Mouse (Mus musculus) C2C12 (cell line): Measurements from ENCODE around the gene Glb1l. TPM values are rescaled to one million over a fixed set of nuclear protein-coding genes. Genes with fewer than 3 reads are reported as not detected.

ENCODE experiments used
- H3K27me3 ChIP-seq: one replicate; pipeline ENCODE4 v1.6.1; 2011; ENCODE audit not compliant: control insufficient read depth, insufficient read depth, insufficient read length
- H3K36me3 ChIP-seq: one replicate; pipeline ENCODE4 v1.6.1; 2011; ENCODE audit not compliant: control insufficient read depth, insufficient read depth
- H3K4me3 ChIP-seq: one replicate; pipeline ENCODE4 v1.5.1; 2011; ENCODE audit warnings: mild to moderate bottlenecking, control low read depth; ENCODE audit not compliant: poor library complexity, insufficient read depth, severe bottlenecking
- H3K79me2 ChIP-seq: one replicate; pipeline ENCODE4 v1.6.1; 2011; ENCODE audit not compliant: control insufficient read depth, insufficient read depth
- H3K79me3 ChIP-seq: one replicate; pipeline ENCODE4 v1.6.1; 2011; ENCODE audit warnings: low read depth, control low read depth
- H3ac ChIP-seq: one replicate; pipeline ENCODE3; 2011; ENCODE audit warnings: low read depth; ENCODE audit not compliant: control insufficient read depth, insufficient read length
- CEBPB ChIP-seq: IDR thresholded peaks from one replicate; pipeline ENCODE4 v1.6.1; 2011; ENCODE audit warnings: low read depth, mild to moderate bottlenecking, control low read depth, moderate library complexity
- CTCF ChIP-seq: IDR thresholded peaks from one replicate; pipeline ENCODE4 v1.5.1; 2011; ENCODE audit not compliant: control insufficient read depth, insufficient read depth, insufficient read length
- FOSL1 ChIP-seq: IDR thresholded peaks from one replicate; pipeline ENCODE4 v1.8.0; 2011; ENCODE audit warnings: mild to moderate bottlenecking, low read length; ENCODE audit not compliant: poor library complexity, insufficient read depth, severe bottlenecking
- MAX ChIP-seq: IDR thresholded peaks from one replicate; pipeline ENCODE4 v1.6.1; 2011; ENCODE audit warnings: mild to moderate bottlenecking, control low read depth
- MYOD1 ChIP-seq: IDR thresholded peaks from one replicate; pipeline ENCODE4 v1.6.1; 2011; ENCODE audit warnings: low read depth; ENCODE audit not compliant: control insufficient read depth, insufficient read length
- MYOG ChIP-seq: IDR thresholded peaks from one replicate; pipeline ENCODE4 v1.6.1; 2011; ENCODE audit not compliant: control insufficient read depth, insufficient read length; ENCODE audit errors: extremely low read depth
- USF1 ChIP-seq: IDR thresholded peaks from one replicate; pipeline ENCODE4 v1.6.1; 2011; ENCODE audit warnings: low read depth, mild to moderate bottlenecking, control low read depth, moderate library complexity
- polyA plus RNA-seq: library from polyadenylated mRNA; unstranded; fragments of >200 nt; fragmentation: generic; extraction: Trizol; gene quantifications from one replicate; pipeline ENCODE4 v1.2.1, GENCODE M21; 2012; ENCODE audit warnings: missing spikeins

The Glb1l gene
- polyA plus RNA-seq, 1 experiment = 1.3 TPM

DNA sequence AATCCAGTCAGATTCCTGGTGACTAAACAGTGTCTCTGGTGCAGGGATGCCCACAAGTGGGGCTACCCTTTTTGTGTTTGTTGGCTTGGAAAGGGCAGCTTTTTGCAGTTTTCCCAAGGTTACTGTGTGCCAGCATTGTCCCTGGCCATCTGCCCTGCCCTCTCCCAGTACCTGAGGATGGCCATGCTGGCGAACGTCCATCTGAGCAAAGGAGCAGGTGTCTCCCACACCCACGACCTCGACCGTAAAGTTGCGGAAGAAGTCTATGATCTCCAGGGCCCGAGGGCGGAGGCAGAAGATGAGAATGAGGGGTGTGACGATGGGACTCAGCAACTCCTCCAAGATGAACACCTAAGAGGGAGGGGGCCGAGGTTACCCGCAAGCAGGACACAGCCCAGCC, 25.1 kb downstream of the Glb1l start:
- Histone ChIP-seq H3K79me3 (no peaks in the 10 kb centered on the region), H3ac (no peak overlapping the region), H3K4me3 (no peak overlapping the region), H3K36me3 (peaks cover 11% of the 10 kb centered on the region), H3K79me2 (peaks cover 2% of the 10 kb centered on the region), H3K27me3 (no peaks in the 10 kb centered on the region)
- TF ChIP-seq MYOG (no peak), MYOD1 (no peak), CEBPB (no peak), FOSL1 (no peak), MAX (no peak), CTCF (no peak), USF1 (no peak)

DNA sequence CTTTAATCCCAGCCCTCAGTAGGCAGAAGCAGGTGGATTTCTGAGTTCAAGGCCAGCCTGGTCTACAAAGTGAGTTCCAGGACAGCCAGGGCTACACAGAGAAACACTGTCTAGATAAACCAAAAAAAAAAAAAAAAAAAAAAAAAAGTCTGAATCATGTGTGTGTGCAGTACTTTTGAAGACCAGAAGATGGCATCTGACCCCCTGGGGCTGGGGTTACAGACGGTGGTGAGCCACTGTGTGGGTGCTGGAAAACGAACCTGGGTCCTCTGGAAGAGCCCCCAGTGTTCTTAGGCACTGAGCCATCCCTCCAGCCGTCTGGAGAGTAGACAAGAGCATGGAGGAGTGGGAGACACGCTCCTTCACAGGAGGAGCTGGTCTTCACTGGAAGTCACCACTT, 28.5 kb downstream of the Glb1l start:
- Histone ChIP-seq H3K4me3 (no peak overlapping the region), H3K36me3 (peaks cover 11% of the 10 kb centered on the region), H3K79me2 (peaks cover 15% of the 10 kb centered on the region), H3K79me3 (no peaks in the 10 kb centered on the region), H3K27me3 (no peaks in the 10 kb centered on the region), H3ac (no peak overlapping the region)
- TF ChIP-seq MYOG (no peak), MAX (no peak), MYOD1 (no peak), FOSL1 (no peak), USF1 (no peak), CTCF (no peak), CEBPB (no peak)

DNA sequence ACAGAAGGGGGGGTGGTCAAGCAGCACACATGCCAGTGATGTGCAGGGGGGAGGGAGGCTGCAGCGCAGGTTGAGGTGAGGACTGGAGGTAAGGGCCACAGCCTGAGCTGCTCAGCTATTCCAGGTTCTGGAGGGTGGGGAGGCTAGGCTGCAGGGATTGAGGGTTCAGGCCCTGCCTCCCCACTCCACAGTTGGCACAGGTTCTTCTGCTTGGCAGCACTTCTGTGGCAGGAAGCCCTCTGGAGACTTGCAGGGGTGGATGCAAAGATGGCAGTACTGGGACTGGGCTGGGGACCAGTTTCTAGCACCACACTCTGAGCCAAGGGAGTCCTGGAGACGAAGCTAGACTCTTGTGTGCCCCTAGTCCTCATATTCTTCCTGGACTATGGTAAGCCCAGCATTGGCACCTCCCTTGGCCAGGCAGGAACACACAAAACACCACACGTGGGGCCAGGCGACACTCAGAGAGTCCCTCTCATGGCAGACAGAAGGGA, 29.2 kb downstream of the Glb1l start:
- Histone ChIP-seq H3K4me3 (no peak overlapping the region), H3K36me3 (peaks cover 10% of the 10 kb centered on the region), H3ac (no peak overlapping the region), H3K79me3 (no peaks in the 10 kb centered on the region), H3K27me3 (no peaks in the 10 kb centered on the region), H3K79me2 (peaks cover 15% of the 10 kb centered on the region)
- TF ChIP-seq MYOG (no peak), MYOD1 (no peak), MAX (no peak), FOSL1 (no peak), CEBPB (no peak), CTCF (no peak), USF1 (no peak)

GRCm38 (mm10) chr1:75180741-75181140, 29.9 kb downstream of the Glb1l start:
- H3K79me2 ChIP-seq = peaks cover 15% of the 10 kb centered on the region
- no peaks in the 10 kb centered on the region for H3K79me3 ChIP-seq
- H3ac ChIP-seq = no peak overlapping the region
- H3K4me3 ChIP-seq = peak overlapping the region; percentile 41
- no peaks in the 10 kb centered on the region for H3K27me3 ChIP-seq
- TF ChIP-seq CEBPB (no peak), CTCF (no peak)
- H3K36me3 ChIP-seq = peaks cover 11% of the 10 kb centered on the region

GRCm38 (mm10) chr1:75180105-75180590, 30.5 kb downstream of the Glb1l start, which contains the start of gene Abcb6:
Abcb6 (minus strand) TSS chr1:75180392.
- peak; percentile 94 for TF ChIP-seq USF1
- TF ChIP-seq CTCF = no peak
- peak; percentile 87 for TF ChIP-seq MAX
- no peaks in the 10 kb centered on the region for H3K27me3 ChIP-seq
- H3K4me3 ChIP-seq = peak within 1 kb of the TSS; percentile 41
- H3K36me3 ChIP-seq = peaks cover 13% of the 10 kb centered on the region
- no peaks in the 10 kb centered on the region for H3K79me3 ChIP-seq
- H3K79me2 ChIP-seq = peaks cover 15% of the 10 kb centered on the region
- H3ac ChIP-seq = peak within 1 kb of the TSS; percentile 56

DNA sequence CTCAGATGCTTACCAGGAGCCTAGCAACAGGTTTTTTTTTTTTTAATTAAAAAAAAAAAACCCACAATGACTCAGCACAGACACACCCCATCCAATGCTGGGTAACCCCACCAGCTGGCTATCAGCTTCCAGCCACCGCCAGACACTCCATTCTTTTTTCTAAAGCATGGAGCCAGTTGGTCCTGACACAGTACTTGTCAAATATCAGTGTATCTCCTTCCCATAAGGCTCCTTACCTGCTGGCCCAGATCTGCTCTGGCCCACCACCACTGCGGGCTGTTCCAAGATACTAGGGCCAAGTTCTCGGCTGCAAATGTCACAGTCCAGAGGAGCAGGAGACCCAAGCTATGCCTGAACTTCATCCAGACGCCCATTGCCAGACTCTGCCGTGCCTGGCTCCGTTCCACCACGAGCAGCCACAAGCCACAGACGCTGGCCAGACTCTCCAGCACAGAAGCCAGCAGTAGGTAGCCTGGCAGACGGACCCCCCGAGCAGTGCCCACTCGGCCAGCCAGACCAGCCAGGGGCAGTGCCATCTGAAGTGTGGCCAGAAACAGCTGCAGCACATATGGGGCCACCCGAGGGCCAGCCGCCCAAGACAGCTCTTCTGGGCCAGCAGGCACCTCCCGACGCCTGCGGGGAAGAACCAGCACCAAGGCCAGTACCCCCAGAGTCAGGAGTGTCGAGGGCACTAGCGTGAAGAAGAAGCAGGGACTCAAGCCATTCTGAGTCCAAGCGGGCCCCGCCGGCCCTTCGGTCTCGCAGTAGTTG, 31.1 kb downstream of the Glb1l start:
- peak; percentile 45 for TF ChIP-seq MYOD1
- TF ChIP-seq MAX = no peak
- no peak for TF ChIP-seq CTCF
- no peak for TF ChIP-seq USF1
- TF ChIP-seq FOSL1 = peak; percentile 31
- no peaks in the 10 kb centered on the region for H3K79me3 ChIP-seq
- H3ac ChIP-seq = peak overlapping the region; percentile 56
- H3K79me2 ChIP-seq = peaks cover 15% of the 10 kb centered on the region
- H3K4me3 ChIP-seq = peak overlapping the region; percentile 41
- no peaks in the 10 kb centered on the region for H3K27me3 ChIP-seq
- H3K36me3 ChIP-seq = peaks cover 16% of the 10 kb centered on the region
